Comparison of ENCODE assay signal across 12 mouse cellular contexts in the genomic region with DNA sequence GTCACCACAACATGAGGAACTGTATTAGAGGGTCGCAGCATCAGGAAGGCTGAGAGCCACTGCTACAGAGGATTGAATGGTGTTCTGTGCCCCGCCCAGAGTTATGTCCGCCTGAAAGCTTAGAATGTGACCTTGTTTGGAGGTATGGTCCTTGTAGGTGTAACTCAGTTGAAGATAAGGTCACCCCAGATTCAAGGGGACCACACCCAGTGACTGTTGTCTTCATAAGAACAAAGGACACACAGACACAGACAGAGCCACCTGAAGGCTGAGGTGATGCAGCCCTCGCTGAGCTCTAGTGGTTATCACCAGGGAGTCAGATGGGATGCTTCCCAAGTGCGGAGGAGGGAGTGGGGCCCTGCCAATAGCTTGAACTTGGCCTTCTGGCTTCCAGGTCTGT.
"Had no signal": no experiment of that assay in that cellular context is flagged by ENCODE, and none has a peak within 500 bp of the region (broad histone marks: within the 10 kb centered on the region; RNA-seq: fewer than 3 reads in every experiment).

No protein-coding gene starts in this region.

- DNase-seq: gastrocnemius, adult 2 months; gastrocnemius, postnatal 10 days; gastrocnemius, postnatal 25 days; heart, adult 18-20 months; heart, postnatal 10 days; heart, postnatal 4 days; kidney, adult 18-20 months; kidney, adult 8-10 months; kidney, postnatal 10 days; kidney, postnatal 25 days; kidney, postnatal 4 days; liver, embryonic 13.5 days had no signal
